Mouse (Mus musculus) spleen, adult 2 months (tissue): ENCODE measurements at regions not wholly inside any gene's neighbourhood (a gene's known extent, or its start where the extent isn't known, plus 50 kb on each side); places are given as distances from the start of the nearest gene placed in this dataset.

Source experiments
- CTCF ChIP-seq: fragments of 200-500 bp; IDR thresholded peaks from 2 replicates; pipeline ENCODE4 v1.5.1; 2011; ENCODE audit warnings: mild to moderate bottlenecking, inconsistent platforms; ENCODE audit not compliant: insufficient read depth, insufficient read length, insufficient replicate concordance; ENCODE audit errors: extremely low read depth
- POLR2A ChIP-seq: fragments of 200-500 bp; IDR thresholded peaks from 2 replicates; pipeline ENCODE4 v1.6.1; 2011; ENCODE audit warnings: low read depth, low read length, inconsistent platforms

GRCm38 (mm10) chr12:71441272-71441671 is 131.6 kb downstream of the Dact1 start:
- no peak for TF ChIP-seq POLR2A
- TF ChIP-seq CTCF = no peak
